Mouse (Mus musculus) lung, embryonic 15.5 days (tissue): ENCODE data around the gene Ppp1r14c. TPM values are rescaled to one million over a fixed set of nuclear protein-coding genes. Genes with fewer than 3 reads are reported as not detected.
"Not testable (repeated sequence)": the region's sequence is repeated elsewhere in the genome, so short reads cannot be mapped to it uniquely, and the experiment has no call there.

Source experiments
- ATAC-seq: fragments of 200-750 bp; cut with Nextera tagmentation; 2 replicates; pipeline ENCODE4 v1.8.0; 2017; ENCODE audit warnings: moderate number of reproducible peaks, borderline replicate concordance; ENCODE audit not compliant: low FRiP score, low TSS enrichment; ENCODE audit errors: extremely low read depth
- H3K27ac ChIP-seq: fragments of 300-500 bp; sonication (generic); 2 replicates; pipeline ENCODE4 v1.5.1; 2015; ENCODE audit warnings: moderate library complexity, mild to moderate bottlenecking, inconsistent platforms
- H3K27me3 ChIP-seq: fragments of 300-500 bp; sonication (generic); 2 replicates; pipeline ENCODE4 v1.6.1; 2015; ENCODE audit warnings: inconsistent platforms
- H3K36me3 ChIP-seq: fragments of 300-500 bp; sonication (generic); 2 replicates; pipeline ENCODE4 v1.6.1; 2015; ENCODE audit warnings: inconsistent platforms
- H3K4me1 ChIP-seq: fragments of 300-500 bp; sonication (generic); 2 replicates; pipeline ENCODE4 v1.6.1; 2015; ENCODE audit warnings: inconsistent platforms
- H3K4me2 ChIP-seq: fragments of 300-500 bp; sonication (generic); 2 replicates; pipeline ENCODE4 v1.6.1; 2015; ENCODE audit warnings: inconsistent platforms, mild to moderate bottlenecking, moderate library complexity
- H3K4me3 ChIP-seq: fragments of 300-500 bp; sonication (generic); 2 replicates; pipeline ENCODE4 v1.5.1; 2015; ENCODE audit warnings: mild to moderate bottlenecking, inconsistent platforms
- H3K9ac ChIP-seq: fragments of 300-500 bp; sonication (generic); 2 replicates; pipeline ENCODE4 v1.6.1; 2015; ENCODE audit warnings: inconsistent platforms
- H3K9me3 ChIP-seq: fragments of 300-500 bp; sonication (generic); 2 replicates; pipeline ENCODE4 v1.6.1; 2016; ENCODE audit warnings: inconsistent platforms
- WGBS: fragments of 180-500 bp; shearing (Covaris S2); methylation state at CpG from one replicate; pipeline ENCODE4 v1.1.7; 2015; 5-methylcytosine and 5-hydroxymethylcytosine counted together
- polyA plus RNA-seq: library from polyadenylated mRNA; unstranded; fragments of >200 nt; fragmentation: Nextera tagmentation; extraction: Ambion mirVana; gene quantifications from 2 replicates; pipeline ENCODE4 v1.2.1, GENCODE M21; 2015

Gene Ppp1r14c
- polyA plus RNA-seq, 1 experiment from 2014 or later: 90.0 TPM

DNA sequence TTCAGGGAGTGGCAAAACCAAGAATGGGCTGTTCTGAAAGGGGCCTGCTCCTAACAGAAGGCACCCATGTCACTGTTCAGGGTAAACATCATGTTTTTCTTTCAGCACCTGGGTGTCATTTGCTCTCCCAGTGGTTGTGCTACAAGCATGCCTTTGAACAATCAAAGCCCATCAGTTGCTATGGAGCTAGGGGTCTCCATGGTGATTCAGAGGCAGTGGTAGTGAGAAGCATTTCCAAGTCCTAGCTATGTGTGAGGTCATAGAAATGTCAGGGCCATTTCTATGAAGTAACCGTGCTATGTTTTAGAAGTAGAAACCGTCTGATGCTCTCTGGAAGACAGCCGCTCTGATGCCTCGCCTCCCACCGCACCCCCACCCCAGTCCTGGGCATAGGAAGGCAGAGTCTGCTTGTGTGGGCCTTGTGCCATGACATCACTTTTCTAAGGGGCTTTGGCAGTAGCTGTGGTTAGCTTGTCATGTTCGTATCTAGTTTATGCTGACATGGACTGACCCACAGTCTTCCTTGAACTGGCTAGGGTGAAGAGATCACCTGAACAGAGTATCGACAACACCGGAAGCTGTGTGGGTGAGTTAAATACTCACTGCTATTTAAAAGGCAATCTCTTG lies 69.1 kb downstream of the Ppp1r14c start:
- WGBS: 88% methylated on average over 8 of the region's 8 CpGs
- Histone ChIP-seq H3K9ac (no peak overlapping the region), H3K27ac (no peak overlapping the region), H3K4me3 (no peak overlapping the region), H3K36me3 (no peaks in the 10 kb centered on the region), H3K27me3 (no peaks in the 10 kb centered on the region), H3K9me3 (no peaks in the 10 kb centered on the region), H3K4me1 (peaks cover 3% of the 10 kb centered on the region; the same call in 1 of the 2 replicates), H3K4me2 (no peak overlapping the region)
- ATAC-seq: no peak

DNA sequence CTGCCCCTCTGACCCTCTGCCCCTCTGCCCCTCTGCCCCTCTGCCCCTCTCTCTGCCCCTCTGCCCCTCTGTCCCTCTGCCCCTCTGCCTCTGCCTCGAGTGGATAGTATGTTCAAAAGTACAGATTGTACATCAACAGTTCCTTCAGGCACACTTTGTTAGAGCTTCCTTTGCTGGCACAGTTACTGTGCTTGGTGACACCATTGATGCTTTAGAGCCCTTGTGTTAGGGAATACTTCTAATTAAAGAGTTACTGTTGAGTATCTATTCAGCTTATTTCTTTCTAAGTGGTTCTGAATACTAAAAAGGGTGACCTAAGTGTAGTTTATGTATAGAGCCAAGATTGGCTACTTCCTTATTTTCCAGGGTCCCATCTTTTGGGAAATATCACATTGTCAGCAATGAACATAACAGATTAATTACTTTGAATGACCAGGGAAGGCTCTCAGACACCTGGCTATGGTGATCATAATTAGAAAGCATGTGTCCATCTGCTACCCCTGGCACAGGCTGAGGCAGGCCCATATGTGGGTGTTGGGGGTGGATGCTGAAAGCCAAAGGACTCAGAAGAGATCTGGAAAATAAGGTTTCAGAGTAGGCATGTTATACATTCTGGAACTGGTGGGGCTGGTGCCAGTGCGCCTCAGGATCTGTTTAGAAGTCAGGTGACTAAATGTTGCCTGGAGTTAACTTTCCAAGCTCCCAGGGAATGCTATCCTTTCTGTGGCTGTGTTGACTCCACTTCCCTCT lies 75.0 kb downstream of the Ppp1r14c start:
- no peaks in the 10 kb centered on the region for H3K36me3 ChIP-seq
- no peak overlapping the region for H3K27ac ChIP-seq
- 72% methylated on average over 2 of the region's 2 CpGs for WGBS
- H3K4me3 ChIP-seq: no peak overlapping the region
- no peaks in the 10 kb centered on the region for H3K9me3 ChIP-seq
- H3K4me2 ChIP-seq: no peak overlapping the region
- no peak overlapping the region for H3K9ac ChIP-seq
- ATAC-seq: no peak
- no peaks in the 10 kb centered on the region for H3K4me1 ChIP-seq
- H3K27me3 ChIP-seq: no peaks in the 10 kb centered on the region

GRCm38 (mm10) chr10:3446748-3447147 lies 80.9 kb downstream of the Ppp1r14c start:
- WGBS: 60% methylated on average over 10 of the region's 10 CpGs
- not testable (repeated sequence) for H3K9me3 ChIP-seq, H3K36me3 ChIP-seq, H3K27me3 ChIP-seq, H3K4me3 ChIP-seq, H3K4me2 ChIP-seq, ATAC-seq, H3K9ac ChIP-seq
- peak overlapping the region; percentile 70 for H3K27ac ChIP-seq
- H3K4me1 ChIP-seq: peaks cover 14% of the 10 kb centered on the region; the same call in 1 of the 2 replicates

DNA sequence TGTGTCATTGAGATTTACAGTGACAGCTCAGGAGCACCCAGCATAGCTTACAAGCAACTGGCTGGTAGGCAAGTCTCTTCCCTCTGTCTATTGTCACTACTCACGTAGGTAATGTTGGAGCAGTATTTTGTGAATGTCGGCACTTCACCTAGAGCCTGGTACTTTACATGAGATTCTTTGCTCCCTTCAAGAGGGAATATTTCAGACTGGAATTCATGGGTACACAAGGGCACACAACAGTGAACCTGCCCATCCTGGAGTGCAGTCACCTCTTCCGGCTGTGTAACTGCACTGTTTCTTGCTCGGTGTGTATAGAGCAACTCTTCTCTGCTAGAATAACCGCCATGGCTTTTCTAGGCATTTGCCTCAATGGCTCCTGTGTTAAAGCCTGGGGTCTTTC lies 82.8 kb downstream of the Ppp1r14c start:
- H3K4me3 ChIP-seq: no peak overlapping the region
- H3K9ac ChIP-seq: no peak overlapping the region
- H3K36me3 ChIP-seq: no peaks in the 10 kb centered on the region
- H3K9me3 ChIP-seq: no peaks in the 10 kb centered on the region
- no peak overlapping the region for H3K4me2 ChIP-seq
- H3K4me1 ChIP-seq: peaks cover 14% of the 10 kb centered on the region
- H3K27me3 ChIP-seq: no peaks in the 10 kb centered on the region
- H3K27ac ChIP-seq: peak overlapping the region; percentile 48; the same call in 1 of the 2 replicates
- no peak for ATAC-seq
- WGBS: 66% methylated on average over 5 of the region's 5 CpGs

GRCm38 (mm10) chr10:3451930-3452329 lies 86.1 kb downstream of the Ppp1r14c start:
- 76% methylated on average over 4 of the region's 4 CpGs for WGBS
- Histone ChIP-seq H3K36me3 (no peaks in the 10 kb centered on the region), H3K9ac (no peak overlapping the region), H3K27me3 (no peaks in the 10 kb centered on the region), H3K4me2 (no peak overlapping the region), H3K4me1 (peaks cover 14% of the 10 kb centered on the region), H3K9me3 (no peaks in the 10 kb centered on the region), H3K27ac (peak overlapping the region; percentile 69), H3K4me3 (no peak overlapping the region)
- ATAC-seq: no peak

GRCm38 (mm10) chr10:3452822-3453475 lies 87.1 kb downstream of the Ppp1r14c start:
- ATAC-seq: peak; percentile 93
- WGBS: 57% methylated on average over 3 of the region's 3 CpGs
- Histone ChIP-seq H3K4me2 (no peak overlapping the region), H3K4me3 (no peak overlapping the region), H3K27ac (peak overlapping the region; percentile 69), H3K4me1 (peaks cover 10% of the 10 kb centered on the region), H3K9me3 (no peaks in the 10 kb centered on the region), H3K9ac (no peak overlapping the region), H3K27me3 (no peaks in the 10 kb centered on the region), H3K36me3 (no peaks in the 10 kb centered on the region)

GRCm38 (mm10) chr10:3458686-3459085 lies 92.8 kb downstream of the Ppp1r14c start:
- ATAC-seq: no peak
- Histone ChIP-seq H3K4me2 (no peak overlapping the region), H3K36me3 (no peaks in the 10 kb centered on the region), H3K9me3 (no peaks in the 10 kb centered on the region), H3K4me3 (no peak overlapping the region), H3K27me3 (no peaks in the 10 kb centered on the region), H3K9ac (no peak overlapping the region), H3K27ac (no peak overlapping the region), H3K4me1 (no peaks in the 10 kb centered on the region; the same call in 1 of the 2 replicates)
- 92% methylated on average over 1 of the region's 1 CpGs for WGBS

DNA sequence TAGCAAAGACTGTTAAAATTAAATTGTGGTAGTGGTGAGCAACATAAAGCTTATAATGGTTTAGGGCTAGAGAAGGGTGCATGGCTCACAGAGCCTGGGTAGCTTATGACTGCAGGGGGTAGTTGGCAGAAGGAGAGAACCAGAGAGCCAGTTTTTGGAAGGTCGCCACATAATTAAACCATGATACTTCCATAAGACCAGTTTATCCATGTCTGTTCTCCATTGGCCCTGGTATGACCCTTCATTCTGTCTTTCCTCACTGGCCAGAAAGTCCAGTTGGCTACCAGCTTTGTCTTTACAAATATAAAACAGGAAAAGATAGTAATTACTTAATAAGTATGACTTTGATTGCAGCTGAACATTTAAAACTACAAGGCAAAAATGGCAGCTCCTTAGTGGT lies 95.0 kb downstream of the Ppp1r14c start:
- 89% methylated on average over 1 of the region's 1 CpGs for WGBS
- Histone ChIP-seq H3K27ac (no peak overlapping the region), H3K9ac (no peak overlapping the region)

DNA sequence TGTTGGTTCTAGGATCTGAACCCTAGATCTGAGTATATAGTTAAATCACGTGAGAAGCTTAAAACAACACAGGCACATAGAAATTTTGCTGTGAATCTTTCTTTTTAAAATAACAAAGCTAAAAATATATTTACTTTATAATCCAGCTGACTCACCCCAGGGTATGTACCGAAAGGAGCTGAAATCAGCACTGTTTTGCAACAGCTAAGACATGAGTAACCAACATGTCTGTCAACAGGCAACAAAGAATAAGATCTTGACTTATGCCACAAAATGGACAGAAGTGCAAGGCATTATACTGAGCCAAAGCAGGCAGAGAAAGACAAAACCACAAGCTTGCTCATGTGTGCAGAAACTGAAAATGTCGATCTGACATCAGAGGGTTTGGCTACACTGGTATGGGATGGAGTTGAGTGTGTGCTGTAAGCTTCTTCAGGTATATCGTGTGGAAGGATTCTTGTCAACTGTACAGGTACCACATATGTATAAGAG lies 100.3 kb downstream of the Ppp1r14c start:
- no peak overlapping the region for H3K4me3 ChIP-seq
- H3K27me3 ChIP-seq: no peaks in the 10 kb centered on the region
- WGBS: 73% methylated on average over 4 of the region's 4 CpGs
- H3K4me2 ChIP-seq: no peak overlapping the region
- no peaks in the 10 kb centered on the region for H3K36me3 ChIP-seq
- no peak overlapping the region for H3K9ac ChIP-seq
- no peaks in the 10 kb centered on the region for H3K4me1 ChIP-seq
- no peak overlapping the region for H3K27ac ChIP-seq
- ATAC-seq: no peak
- no peaks in the 10 kb centered on the region for H3K9me3 ChIP-seq

More for the DNA sequence above, 95.0 kb downstream of the Ppp1r14c start:
- Histone ChIP-seq H3K4me2 (no peak overlapping the region), H3K27me3 (no peaks in the 10 kb centered on the region), H3K4me3 (no peak overlapping the region), H3K36me3 (no peaks in the 10 kb centered on the region), H3K9me3 (no peaks in the 10 kb centered on the region), H3K4me1 (no peaks in the 10 kb centered on the region)
- no peak for ATAC-seq

DNA sequence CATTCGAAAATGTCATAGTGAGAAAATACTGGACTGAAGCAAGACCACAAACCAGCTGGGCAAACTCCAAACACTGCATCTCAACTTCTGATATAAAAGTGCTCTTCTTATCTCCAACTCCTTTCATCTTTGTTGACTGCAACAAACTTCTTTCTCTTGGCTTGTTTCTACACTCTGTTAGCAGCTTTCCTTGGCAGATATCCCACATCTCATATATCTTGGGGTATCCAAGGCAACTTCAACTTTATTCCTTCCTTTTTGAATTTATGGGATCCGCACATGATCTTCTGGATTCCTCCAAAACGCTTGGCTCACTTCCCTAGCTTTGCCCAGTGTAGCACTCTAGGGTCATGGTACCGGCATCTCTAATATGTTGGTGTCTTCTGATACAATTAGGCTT lies 102.7 kb downstream of the Ppp1r14c start:
- Histone ChIP-seq H3K27ac (no peak overlapping the region), H3K36me3 (no peaks in the 10 kb centered on the region), H3K4me2 (no peak overlapping the region), H3K27me3 (no peaks in the 10 kb centered on the region), H3K4me1 (no peaks in the 10 kb centered on the region), H3K9me3 (no peaks in the 10 kb centered on the region), H3K9ac (no peak overlapping the region), H3K4me3 (no peak overlapping the region)
- ATAC-seq: peak; percentile 62; the same call in 1 of the 2 replicates
- 46% methylated on average over 4 of the region's 4 CpGs for WGBS

DNA sequence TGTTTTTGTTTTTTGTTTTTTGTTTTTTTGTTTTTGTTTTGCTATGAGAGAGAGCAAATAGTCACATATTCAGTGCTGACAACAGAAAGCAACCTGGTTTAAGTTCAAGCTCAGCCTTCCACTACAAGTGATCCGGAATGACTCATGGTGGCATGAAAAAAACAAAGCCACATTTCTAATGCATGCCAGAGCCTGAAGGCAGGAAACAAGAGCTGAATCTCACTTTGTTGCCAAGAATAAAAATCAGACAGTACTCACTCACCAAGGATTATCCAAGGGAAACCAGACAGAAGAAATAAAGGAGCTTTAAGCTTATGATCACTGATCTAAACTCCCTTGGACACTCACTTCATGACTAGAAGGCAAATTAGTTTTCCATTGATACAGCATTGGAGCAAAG lies 110.8 kb downstream of the Ppp1r14c start:
- no peak overlapping the region for H3K4me3 ChIP-seq
- H3K9ac ChIP-seq: no peak overlapping the region
- no peak for ATAC-seq
- H3K27ac ChIP-seq: no peak overlapping the region
- H3K4me2 ChIP-seq: no peak overlapping the region
- no peaks in the 10 kb centered on the region for H3K4me1 ChIP-seq
- WGBS: 67% methylated on average over 1 of the region's 1 CpGs
- no peaks in the 10 kb centered on the region for H3K9me3 ChIP-seq
- no peaks in the 10 kb centered on the region for H3K27me3 ChIP-seq
- no peaks in the 10 kb centered on the region for H3K36me3 ChIP-seq

DNA sequence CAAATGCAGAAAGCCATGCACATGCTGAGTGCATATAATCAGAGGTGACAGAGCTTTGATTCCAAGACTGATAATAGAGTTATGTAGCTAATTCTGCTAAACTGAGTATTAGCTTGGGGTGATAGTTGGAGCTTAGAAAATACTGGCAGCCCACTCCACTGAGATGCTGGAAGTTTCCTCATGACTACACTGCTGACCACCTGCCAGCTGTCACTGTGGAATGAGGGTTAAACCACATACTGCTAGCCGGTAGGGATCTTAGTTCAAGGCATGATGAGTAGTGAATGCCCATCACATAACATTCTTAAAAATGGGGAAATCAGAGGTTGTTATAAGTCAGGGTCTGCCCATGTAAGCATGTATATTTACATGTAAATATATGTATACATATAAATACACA lies 113.9 kb downstream of the Ppp1r14c start:
- Histone ChIP-seq H3K9me3 (no peaks in the 10 kb centered on the region), H3K36me3 (no peaks in the 10 kb centered on the region), H3K4me3 (no peak overlapping the region), H3K4me1 (no peaks in the 10 kb centered on the region), H3K9ac (no peak overlapping the region), H3K27ac (no peak overlapping the region), H3K27me3 (no peaks in the 10 kb centered on the region), H3K4me2 (no peak overlapping the region)
- 83% methylated on average over 1 of the region's 1 CpGs for WGBS
- ATAC-seq: no peak
